Mouse (Mus musculus): ENCODE measurements around the gene Angptl1. TPM values are rescaled to one million over a fixed set of nuclear protein-coding genes. Genes with fewer than 3 reads are reported as not detected.

The Angptl1 gene
- total RNA-seq, 2 experiments from 2014 or later: 40.0 to 63.8 TPM

DNA sequence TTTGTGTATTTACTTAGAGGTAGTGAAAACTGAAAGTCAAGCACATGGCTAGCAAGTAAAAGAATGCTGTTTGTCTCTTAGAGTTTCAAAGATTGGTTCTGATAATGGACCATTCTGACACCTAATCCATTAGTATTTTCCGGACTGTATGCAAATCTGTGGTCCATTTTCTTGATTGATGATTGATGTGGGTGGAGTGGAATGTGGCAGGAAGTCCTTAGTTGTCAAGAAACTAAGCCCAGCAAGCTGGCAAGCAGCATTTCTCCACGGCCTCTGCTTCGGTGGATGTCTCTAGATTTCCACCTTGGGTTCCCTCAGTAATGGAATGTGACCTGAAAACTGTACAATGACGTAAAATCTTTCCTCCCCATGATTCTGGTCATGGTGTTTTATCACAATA is 32.3 kb downstream of the Angptl1 start:
- no peak for DNase-seq

GRCm38 (mm10) chr1:156884782-156885181 is 46.4 kb downstream of the Angptl1 start:
- no peak for DNase-seq

DNA sequence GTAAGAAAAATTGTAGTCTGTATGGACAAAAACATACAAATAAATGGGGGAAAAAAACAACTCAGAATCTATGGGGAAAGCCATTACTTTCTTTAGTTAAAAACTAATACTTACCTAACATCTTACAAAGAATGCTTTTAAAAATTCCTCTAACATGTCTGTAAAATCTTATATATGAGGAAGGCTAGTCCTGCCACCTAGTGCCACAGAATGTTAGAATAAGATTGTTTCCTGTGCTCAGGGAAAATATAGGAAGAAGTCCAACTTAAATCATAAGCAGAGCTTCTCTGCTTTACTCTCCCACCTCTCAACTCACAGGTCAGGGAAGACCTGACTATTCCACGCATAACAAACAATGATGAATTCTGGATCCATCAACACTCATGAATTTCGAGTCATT is 47.5 kb downstream of the Angptl1 start:
- no peak for DNase-seq

DNA sequence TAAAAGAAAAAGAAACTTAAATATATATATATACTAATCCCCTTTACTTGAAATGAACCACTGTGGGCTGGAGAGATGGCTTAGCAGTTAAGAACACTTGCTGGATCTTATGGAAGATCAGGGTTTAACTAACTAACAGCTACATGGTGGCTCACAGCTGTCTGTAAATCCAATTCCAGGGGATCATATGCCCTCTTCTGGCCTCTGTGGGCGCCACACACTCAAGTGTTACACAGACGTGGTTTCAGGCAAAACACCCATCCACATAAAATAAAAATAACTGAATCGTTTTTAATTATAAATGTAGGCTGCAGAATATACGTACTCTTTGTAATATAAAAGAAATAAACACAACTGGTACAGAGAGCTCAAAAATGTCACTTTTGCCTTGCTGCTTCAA is 50.5 kb downstream of the Angptl1 start:
- DNase-seq: no peak

DNA sequence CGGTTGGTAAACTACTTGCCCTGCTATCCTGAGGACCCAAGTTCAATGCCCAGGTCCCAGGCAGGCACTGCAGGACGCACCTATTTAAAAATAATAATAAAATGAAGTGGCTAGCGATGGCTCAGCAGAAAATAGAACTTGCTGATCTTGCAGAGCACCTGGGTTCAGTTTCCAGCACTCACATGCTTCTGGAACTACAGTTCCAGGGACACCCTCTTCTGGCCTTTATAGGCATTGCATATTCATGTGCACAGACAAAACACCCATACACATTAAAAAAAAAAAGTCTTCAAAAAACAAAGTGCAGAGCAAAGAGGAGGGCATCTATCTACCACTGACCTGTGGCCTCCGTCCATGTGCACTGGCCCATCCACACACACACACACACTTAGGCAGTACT is 53.2 kb downstream of the Angptl1 start:
- no peak for DNase-seq

DNA sequence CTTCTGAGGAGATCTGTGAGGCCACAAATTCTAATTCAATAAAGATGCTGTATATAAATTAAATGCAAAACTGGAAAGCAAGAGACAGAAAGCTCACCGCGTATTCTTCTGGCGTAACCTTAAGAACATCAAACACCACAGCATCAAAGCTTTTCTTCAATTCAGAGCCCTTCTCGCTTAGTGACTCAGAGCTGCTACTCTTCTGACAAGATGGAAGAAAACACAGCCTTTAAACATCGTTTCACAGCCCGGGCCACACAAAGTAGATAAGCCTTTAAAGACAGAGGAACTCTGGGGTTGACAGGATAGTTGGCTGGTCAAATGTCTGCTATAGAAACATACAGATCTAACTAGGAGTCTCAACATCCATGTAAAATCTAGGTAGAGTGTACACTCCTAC is 63.3 kb downstream of the Angptl1 start:
- no peak for DNase-seq

GRCm38 (mm10) chr1:156903899-156904298 is 65.5 kb downstream of the Angptl1 start:
- DNase-seq: no peak

DNA sequence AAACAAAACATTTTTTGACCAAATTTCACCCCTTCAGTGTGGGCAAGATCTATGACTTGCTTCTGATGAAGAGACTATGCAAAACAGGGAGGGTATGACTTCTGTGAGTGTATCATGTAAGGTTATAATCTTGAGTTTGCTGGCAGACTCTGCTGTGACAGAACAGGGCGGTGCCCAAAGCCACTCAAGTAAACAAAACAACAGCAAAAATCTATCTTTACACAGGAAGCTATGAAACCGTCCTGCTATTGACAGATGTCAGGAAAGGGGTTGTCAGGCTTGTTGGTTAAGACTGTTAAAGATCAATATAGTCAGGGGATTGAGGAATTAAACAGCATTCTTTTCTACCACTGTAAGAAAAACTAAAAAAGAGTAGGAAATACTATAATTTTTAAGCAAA is 67.3 kb downstream of the Angptl1 start:
- DNase-seq: no peak

GRCm38 (mm10) chr1:156909265-156909664 is 70.9 kb downstream of the Angptl1 start:
- DNase-seq: no peak

DNA sequence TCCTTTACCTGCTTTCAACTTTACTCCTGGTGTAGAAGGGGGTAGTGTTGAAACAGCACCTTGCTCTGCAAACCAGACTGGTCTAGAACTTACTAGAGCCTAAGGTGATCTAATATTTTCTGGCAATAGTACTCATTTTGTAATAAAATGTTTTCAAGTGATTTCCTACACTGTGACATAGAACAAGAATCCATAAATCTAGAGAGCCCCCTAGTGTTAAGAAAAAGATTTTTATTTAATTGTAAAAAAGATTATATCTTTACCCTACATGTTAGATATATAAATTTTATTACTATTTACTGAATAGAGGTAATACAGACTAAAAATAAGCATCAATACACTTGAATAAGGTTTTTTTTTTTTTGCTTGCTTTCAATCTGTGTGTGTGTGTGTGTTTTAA is 71.5 kb downstream of the Angptl1 start:
- no peak for DNase-seq

Other genes starting within 250 kb of the Angptl1 start
- gene Tor3a, start 164.2 kb upstream of the Angptl1 start, total RNA-seq (2021): 1 to 10 TPM; 7.0 to 8.0 TPM
- gene Fam20b, start 119.5 kb upstream of the Angptl1 start, total RNA-seq (2021): 10 to 100 TPM; 29.7 to 31.6 TPM
- gene Ralgps2, start 101.1 kb downstream of the Angptl1 start, total RNA-seq (2021): 10 to 100 TPM in 1 of 2 experiments, 1 to 10 TPM in 1; 8.4 to 17.6 TPM